Mouse (Mus musculus) thymus, adult 2 months (tissue): ENCODE results near the gene Zranb1. TPM values are rescaled to one million over a fixed set of nuclear protein-coding genes. Genes with fewer than 3 reads are reported as not detected.

Experiments used
- DNase-seq: peaks from one replicate; pipeline ENCODE4 v3.0.0; 2021
- H3K27ac ChIP-seq: fragments of 200-500 bp; 2 replicates; pipeline ENCODE4 v1.5.1; 2012; ENCODE audit warnings: low read length, control low read depth; ENCODE audit not compliant: control insufficient read depth, insufficient read depth
- H3K27me3 ChIP-seq: fragments of 200-500 bp; 2 replicates; pipeline ENCODE4 v1.6.1; 2012; ENCODE audit warnings: mild to moderate bottlenecking, low read length, moderate library complexity, mixed read lengths; ENCODE audit not compliant: control insufficient read depth, insufficient read depth
- H3K36me3 ChIP-seq: fragments of 200-500 bp; 2 replicates; pipeline ENCODE4 v1.6.1; 2012; ENCODE audit warnings: mild to moderate bottlenecking, low read length, moderate library complexity; ENCODE audit not compliant: control insufficient read depth, insufficient read depth
- H3K4me1 ChIP-seq: fragments of 200-500 bp; replicated peaks from 2 replicates; pipeline ENCODE4 v1.6.1; 2012; ENCODE audit warnings: low read length; ENCODE audit not compliant: control insufficient read depth, insufficient read depth
- H3K4me3 ChIP-seq: fragments of 200-500 bp; 2 replicates; pipeline ENCODE4 v1.5.1; 2012; ENCODE audit warnings: mild to moderate bottlenecking, low read length, control low read depth, moderate library complexity; ENCODE audit not compliant: control insufficient read depth, insufficient read depth
- CTCF ChIP-seq: fragments of 200-500 bp; IDR thresholded peaks from 2 replicates; pipeline ENCODE4 v1.5.1; 2012; ENCODE audit warnings: mild to moderate bottlenecking, control low read depth, low read length, moderate library complexity, borderline replicate concordance; ENCODE audit not compliant: control insufficient read depth, poor library complexity, insufficient read depth; ENCODE audit errors: extremely low read depth
- POLR2A ChIP-seq: fragments of 200-500 bp; IDR thresholded peaks from 2 replicates; pipeline ENCODE4 v1.6.1; 2012; ENCODE audit warnings: mild to moderate bottlenecking, low read length, control low read depth, moderate library complexity; ENCODE audit not compliant: control insufficient read depth, poor library complexity, insufficient read depth; ENCODE audit errors: extremely low read depth
- WGBS: fragments of 180-500 bp; shearing (Covaris S2); methylation state at CpG from one replicate; pipeline ENCODE4 v1.1.7; 2018; 5-methylcytosine and 5-hydroxymethylcytosine counted together
- polyA plus RNA-seq: library from polyadenylated mRNA; depleted of rRNA; stranded (reverse); fragments of >200 nt; gene quantifications from 2 replicates; pipeline ENCODE4 v1.2.3, GENCODE M21; 2012

The Zranb1 gene
- polyA plus RNA-seq, 1 experiment: 8.5 TPM

- WGBS: 87% methylated on average over 7 of the region's 7 CpGs
These were observed 74.8 kb downstream of the Zranb1 start for GRCm38 (mm10) chr7:133005772-133006171.

DNA sequence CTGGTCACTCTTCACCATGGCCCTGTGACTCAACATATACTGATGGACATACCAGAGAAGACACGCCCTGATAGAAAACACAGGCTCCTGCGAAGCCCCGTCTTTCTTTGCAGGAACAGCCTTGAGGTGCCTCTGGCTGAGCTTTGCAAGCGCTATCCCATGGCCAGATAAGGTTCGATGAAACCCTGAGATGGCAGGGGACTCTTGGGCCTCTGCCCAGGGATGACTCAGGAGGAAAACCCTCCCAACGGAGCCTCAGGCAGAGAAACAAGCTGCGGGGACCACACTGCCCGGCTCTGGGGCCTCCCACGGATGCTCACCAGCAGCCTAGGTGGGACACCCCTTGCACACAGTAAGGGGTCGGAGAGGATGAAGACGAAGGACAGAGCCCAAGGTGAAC is 76.4 kb downstream of the Zranb1 start:
- 88% methylated on average over 11 of the region's 11 CpGs for WGBS
- Histone ChIP-seq H3K27me3 (no peaks in the 10 kb centered on the region), H3K4me1 (no peaks in the 10 kb centered on the region), H3K4me3 (no peak overlapping the region), H3K36me3 (no peaks in the 10 kb centered on the region), H3K27ac (no peak overlapping the region)
- TF ChIP-seq POLR2A: no peak
- no peak for TF ChIP-seq CTCF
- no peak for DNase-seq

More at GRCm38 (mm10) chr7:133005772-133006171, 74.8 kb downstream of the Zranb1 start:
- H3K4me1 ChIP-seq: no peaks in the 10 kb centered on the region
- no peaks in the 10 kb centered on the region for H3K36me3 ChIP-seq
- H3K4me3 ChIP-seq: no peak overlapping the region
- DNase-seq: no peak
- no peaks in the 10 kb centered on the region for H3K27me3 ChIP-seq
- H3K27ac ChIP-seq: no peak overlapping the region
- TF ChIP-seq CTCF (no peak), POLR2A (no peak)

GRCm38 (mm10) chr7:133008663-133009062 is 77.7 kb downstream of the Zranb1 start:
- Histone ChIP-seq H3K27me3 (no peaks in the 10 kb centered on the region), H3K4me3 (no peak overlapping the region), H3K4me1 (no peaks in the 10 kb centered on the region), H3K27ac (no peak overlapping the region), H3K36me3 (no peaks in the 10 kb centered on the region)
- TF ChIP-seq POLR2A: no peak
- no peak for TF ChIP-seq CTCF
- DNase-seq: no peak
- WGBS: 96% methylated on average over 4 of the region's 4 CpGs

DNA sequence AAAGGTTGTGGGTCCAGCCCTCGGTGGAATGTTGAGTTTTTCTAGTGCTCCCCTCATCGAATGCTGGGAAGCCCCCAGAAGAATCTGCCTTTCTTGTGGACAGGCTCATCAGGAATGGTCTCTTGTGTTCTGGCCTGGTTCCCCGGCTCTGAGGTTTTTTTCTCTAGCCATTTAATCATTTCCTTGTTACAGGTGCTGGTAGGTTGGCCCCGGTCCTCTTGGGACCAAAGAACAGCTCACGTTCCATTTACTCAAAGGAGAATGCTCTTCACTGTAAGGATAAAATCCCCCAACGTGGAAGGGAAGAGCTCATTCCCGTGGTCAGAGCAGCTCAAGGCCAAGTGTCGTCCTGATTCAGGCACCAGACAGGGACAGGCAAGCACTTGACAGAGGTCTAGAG is 78.7 kb downstream of the Zranb1 start:
- Histone ChIP-seq H3K4me3 (no peak overlapping the region), H3K36me3 (no peaks in the 10 kb centered on the region), H3K27me3 (no peaks in the 10 kb centered on the region), H3K27ac (no peak overlapping the region), H3K4me1 (no peaks in the 10 kb centered on the region)
- TF ChIP-seq CTCF (no peak), POLR2A (no peak)
- WGBS: 90% methylated on average over 8 of the region's 8 CpGs
- DNase-seq: no peak

DNA sequence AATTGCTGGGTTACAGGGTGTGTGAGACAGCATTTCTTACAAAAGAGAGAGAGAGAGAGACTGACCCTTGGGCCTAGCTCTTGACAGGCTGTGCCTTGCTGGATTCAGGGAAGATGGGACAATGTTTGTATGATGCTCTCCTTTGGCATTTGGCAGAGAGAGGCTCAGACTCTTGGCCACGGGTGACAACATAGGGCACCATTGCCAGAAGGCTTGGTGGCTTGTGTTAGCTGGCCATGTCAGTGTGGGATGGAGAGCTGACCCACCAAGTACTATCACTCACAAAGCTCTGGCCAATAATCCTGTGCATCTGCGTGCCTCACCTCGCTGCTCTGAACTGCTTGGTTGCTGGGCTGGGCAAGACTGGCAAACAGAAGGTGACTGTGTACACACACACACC is 79.5 kb downstream of the Zranb1 start:
- Histone ChIP-seq H3K4me1 (no peaks in the 10 kb centered on the region), H3K36me3 (no peaks in the 10 kb centered on the region), H3K27me3 (no peaks in the 10 kb centered on the region), H3K27ac (no peak overlapping the region), H3K4me3 (no peak overlapping the region)
- TF ChIP-seq POLR2A (no peak), CTCF (no peak)
- DNase-seq: no peak
- WGBS: 94% methylated on average over 3 of the region's 3 CpGs

GRCm38 (mm10) chr7:133011191-133011590 is 80.2 kb downstream of the Zranb1 start:
- 90% methylated on average over 5 of the region's 5 CpGs for WGBS
- Histone ChIP-seq H3K27ac (no peak overlapping the region), H3K36me3 (no peaks in the 10 kb centered on the region), H3K27me3 (no peaks in the 10 kb centered on the region), H3K4me3 (no peak overlapping the region), H3K4me1 (no peaks in the 10 kb centered on the region)
- DNase-seq: no peak
- no peak for TF ChIP-seq CTCF
- TF ChIP-seq POLR2A: no peak

- DNase-seq: no peak
- Histone ChIP-seq H3K36me3 (no peaks in the 10 kb centered on the region), H3K4me3 (no peak overlapping the region), H3K27me3 (no peaks in the 10 kb centered on the region), H3K27ac (no peak overlapping the region), H3K4me1 (no peaks in the 10 kb centered on the region)
- TF ChIP-seq POLR2A: no peak
- TF ChIP-seq CTCF: no peak
- 83% methylated on average over 4 of the region's 4 CpGs for WGBS
These were observed 80.7 kb downstream of the Zranb1 start for GRCm38 (mm10) chr7:133011611-133012010.
